Mouse (Mus musculus) kidney, adult 2 months (tissue): Measurements from ENCODE around the gene Vmn1r86.

Source experiments
- CTCF ChIP-seq: fragments of 200-500 bp; conservative IDR thresholded peaks from 2 replicates; pipeline ENCODE4 v1.5.1; 2011; ENCODE audit warnings: low read depth, mild to moderate bottlenecking, control low read depth, low read length, moderate library complexity, mixed read lengths; ENCODE audit not compliant: insufficient read depth, insufficient read length
- POLR2A ChIP-seq: fragments of 200-500 bp; IDR thresholded peaks from one replicate; pipeline ENCODE4 v1.6.1; 2011; ENCODE audit warnings: low read depth, low read length, control low read depth

- TF ChIP-seq POLR2A = no peak
- no peak for TF ChIP-seq CTCF
Observed at GRCm38 (mm10) chr7:13119817-13120216, at the start of gene Vmn1r86.
